Mouse (Mus musculus): ENCODE results near the gene Atf6.
A peak's percentile ranks its signal among the peaks of the same experiment; 100 is the strongest.

The Atf6 gene

DNA sequence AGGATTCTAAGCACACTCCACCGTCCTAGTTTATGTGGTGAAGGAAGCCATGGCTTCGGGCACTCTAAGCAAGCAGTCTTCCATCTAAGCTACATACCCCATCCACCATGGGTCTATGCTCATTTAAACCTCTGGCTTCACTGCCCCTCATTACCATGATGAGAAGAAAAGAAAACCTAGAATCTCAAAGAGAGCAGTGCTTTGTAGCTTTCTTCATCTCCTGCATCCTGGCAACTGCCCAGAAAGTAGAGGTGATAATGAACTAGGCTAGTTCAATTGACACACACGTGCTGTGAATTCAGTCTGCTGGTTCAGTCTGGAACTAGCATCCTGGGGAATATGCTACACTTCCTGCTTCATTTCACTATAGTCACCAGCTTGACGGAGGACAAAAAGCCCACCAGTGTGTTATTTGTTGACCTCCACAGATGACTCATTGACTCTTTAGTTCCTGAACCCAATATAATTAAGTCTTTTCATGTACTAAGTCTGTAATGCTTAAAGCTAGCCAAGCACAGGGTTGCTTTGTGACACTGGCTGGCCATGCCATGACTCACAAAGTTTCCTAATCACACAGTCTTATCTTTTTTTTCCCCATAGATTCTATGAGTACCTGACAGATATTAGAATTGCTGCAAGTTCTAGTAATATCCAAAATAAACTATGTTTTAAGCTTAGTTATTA, 162.5 kb downstream of the Atf6 start:
- DNase-seq (ENCODE audit: low spot score), result no peak

DNA sequence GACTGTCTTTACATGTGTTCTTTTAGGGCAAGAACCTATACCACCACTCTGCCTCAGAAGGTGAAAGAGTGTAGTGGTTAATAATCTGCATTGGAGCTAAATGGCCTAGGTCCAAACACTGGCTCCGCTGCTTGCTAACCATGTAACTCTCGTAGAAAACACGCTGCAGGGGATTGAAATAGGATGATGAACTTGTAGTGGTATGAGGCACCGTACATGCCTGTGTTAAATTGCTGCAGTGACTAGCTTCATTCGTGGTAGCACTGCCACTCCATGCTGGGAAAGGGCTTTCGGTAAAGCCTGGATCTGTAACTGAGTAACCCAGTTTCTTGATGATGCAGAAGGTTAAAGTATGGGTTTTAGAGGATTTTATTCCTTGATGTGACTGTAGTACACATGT, 163.5 kb downstream of the Atf6 start:
- DNase-seq (ENCODE audit: low spot score), result no peak

DNA sequence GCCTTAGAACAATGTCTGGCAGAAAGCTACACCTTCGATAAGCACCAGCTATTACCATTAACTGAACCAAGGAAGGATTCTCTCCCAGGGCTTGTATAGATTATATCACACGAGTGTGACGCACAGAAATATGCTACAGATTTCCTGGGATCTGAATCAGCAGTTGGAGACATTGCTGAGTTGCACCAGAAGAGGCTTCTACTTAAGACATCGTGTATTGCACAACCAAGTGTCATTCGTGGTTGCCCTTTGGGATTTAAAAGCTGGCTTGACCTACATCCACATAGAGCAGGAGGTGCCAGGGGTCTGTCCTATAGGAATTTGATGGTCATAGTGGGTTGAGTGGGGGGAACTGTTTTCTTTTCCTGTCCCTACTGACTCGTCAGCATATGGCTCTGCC, 164.6 kb downstream of the Atf6 start:
- DNase-seq (ENCODE audit: low spot score), result no peak

DNA sequence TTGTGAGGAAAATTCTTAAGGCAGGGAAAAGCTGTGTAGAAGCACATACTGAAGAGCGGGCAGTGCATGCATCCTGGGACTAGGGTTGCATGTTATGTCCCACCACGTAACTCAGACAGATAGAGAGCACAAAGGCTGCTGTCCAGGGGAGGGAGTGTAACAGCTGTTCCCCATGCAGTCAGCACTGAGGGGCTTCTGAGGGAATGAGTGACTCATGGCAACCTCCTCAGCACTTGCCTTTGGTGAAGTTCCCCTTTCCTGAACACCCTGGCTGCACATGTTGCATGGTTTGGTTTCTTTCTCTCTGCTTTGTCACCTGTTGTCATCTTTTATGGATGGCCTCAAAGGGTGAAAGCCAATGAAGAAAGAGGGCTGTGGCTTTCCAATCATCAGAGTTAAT, 165.3 kb downstream of the Atf6 start:
- no peak for DNase-seq (ENCODE audit: low spot score)

DNA sequence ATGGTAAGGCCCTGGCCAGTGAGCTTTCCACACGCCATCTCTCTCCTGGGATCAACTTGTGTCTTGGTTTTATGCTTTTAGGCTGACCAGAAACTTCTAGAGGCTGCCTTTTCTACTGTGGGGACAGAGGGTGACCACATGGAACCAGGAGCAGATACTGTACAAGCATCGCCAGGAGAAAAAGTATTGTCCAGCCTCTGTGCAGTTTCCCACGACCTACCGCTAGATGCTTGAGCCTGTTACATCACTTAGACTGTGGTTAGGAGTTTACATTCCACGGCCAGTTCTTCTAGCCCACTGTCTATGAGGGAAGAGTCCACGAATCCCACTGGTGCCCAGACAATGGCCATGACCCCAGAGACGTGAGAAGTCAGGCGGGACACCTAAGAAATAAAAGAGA, 166.0 kb downstream of the Atf6 start:
- no peak for DNase-seq (ENCODE audit: low spot score)

DNA sequence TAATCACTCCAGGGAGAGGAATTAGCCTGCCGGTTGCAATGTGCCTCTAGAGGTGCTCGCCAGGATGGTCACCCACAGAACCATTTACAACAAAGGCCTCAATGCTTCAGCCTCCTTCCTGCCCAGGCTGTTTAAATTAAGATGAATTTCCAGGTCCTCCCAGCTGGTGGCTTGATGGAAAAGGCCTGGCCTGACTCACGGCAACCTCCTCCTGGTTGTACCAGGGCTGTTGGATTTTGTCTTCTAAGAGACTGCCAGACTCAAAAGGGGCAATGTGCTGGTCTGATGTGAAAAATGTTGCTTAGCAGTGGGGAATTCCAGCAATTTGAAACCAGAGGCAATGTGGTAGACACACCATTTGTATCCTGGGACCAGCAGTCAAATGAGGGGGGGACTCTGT, 166.4 kb downstream of the Atf6 start:
- DNase-seq (ENCODE audit: low spot score), result no peak

DNA sequence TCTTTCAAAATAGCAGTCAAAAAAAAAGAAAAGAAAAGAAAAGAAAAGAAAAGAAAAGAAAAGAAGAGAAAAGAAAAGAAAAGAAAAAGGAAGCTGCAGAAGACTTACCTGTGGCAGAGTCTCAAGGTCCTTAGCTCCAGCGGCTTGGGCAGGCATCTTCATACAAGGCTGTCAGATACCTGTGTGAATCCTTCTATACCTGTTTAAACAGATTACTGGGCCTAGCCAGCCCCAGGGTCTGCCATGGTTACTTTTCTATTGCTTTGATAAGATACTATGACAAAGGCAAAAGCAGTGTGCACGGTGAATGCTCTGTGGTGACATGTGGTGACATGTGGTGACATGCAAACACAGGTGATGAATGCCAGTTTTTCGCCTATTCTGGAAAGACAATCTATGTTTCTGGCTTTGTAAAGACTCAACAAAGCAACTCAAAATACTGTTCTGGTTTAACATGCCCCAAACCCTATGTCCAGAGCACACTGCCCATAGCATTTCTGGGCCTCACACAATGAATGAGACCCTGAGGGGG, 167.0 kb downstream of the Atf6 start:
- no peak for DNase-seq (ENCODE audit: low spot score)

DNA sequence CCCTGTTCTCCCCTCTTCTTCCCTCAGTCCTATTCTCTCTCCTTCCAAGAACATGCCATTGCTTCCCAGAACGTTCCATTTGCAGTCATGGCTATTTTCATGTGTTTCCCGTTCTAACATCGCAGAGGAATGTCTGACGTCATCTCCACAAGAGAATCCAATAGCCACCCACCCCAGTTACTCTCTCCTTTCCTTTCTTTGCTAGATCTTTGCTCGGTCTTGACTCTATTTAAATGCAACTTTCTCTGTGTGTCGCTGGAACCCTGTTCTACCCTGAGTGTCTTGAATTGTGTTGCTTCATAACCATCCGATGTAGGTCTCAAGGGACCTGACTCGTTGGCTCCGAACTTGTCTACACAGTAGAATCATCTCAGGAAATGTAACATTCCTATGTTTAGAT, 168.0 kb downstream of the Atf6 start:
- DNase-seq (ENCODE audit: low spot score), result no peak

DNA sequence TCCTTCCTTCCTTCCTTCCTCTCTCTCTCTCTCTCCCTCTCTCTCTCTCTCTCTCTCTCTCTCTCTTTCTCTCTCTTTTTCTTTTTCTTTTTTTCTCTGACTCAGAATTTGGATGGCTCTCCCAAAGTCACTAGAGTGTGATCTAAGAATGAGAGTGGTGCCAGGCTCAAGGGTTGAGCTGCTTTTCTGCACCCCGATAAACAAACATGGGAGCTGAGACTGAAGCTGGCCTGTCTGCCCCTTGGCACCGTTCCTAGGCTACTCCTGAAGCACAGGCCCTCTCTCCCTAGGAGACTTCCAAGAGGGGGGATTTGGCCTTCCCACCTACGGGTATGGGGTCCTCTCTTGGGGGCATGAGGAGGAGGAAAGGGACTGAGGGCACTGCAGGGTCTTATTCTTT, 168.8 kb downstream of the Atf6 start:
- DNase-seq (ENCODE audit: low spot score), result no peak

DNA sequence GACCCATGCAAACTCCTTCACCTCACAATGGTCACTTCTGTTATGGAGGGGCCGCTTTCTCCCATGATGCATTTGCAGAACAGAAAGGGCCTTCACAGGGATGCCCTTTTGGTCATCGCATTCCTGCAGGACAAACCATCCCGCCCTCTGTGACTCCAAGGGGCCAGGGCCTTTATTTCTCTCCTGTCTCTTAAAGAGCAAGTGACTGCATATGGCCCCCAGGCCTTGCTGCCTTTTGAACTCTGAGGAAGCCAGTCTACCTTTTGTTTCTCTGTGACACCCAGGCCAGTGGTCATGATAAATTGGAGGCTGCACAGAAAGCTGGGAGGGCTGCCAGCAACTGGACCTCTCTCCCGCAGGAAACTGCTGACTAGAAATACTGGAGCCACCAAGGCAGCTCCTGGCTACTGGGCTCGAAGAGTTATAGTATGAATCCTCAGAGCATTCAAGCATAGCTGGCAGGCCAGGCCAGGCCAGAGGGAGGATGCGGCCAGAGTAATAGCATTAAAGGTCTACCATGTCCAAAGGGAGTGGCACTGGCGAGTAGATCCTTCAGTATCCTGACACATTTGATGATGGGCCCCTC, 169.7 kb downstream of the Atf6 start:
- DNase-seq (ENCODE audit: low spot score), result no peak

DNA sequence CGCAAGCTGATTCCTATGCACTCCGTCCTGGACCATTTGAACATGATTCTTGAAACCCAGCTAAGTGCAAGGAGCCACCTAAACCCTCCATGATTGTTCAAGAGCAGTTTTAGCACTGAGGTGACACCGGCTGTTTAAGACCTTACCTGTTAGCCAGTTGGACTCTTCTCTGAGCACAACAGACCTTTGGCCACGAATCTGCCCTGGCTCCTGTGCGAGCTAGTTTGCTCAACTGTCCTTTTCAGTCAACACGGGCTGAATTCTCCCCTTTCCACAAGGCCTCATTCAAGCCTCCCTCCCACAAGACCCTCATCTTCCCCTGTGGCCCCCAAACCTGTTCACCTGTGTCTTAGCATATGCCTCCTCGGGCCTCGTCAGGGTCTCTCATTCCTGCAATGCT, 170.6 kb downstream of the Atf6 start:
- DNase-seq (ENCODE audit: low spot score), result no peak

DNA sequence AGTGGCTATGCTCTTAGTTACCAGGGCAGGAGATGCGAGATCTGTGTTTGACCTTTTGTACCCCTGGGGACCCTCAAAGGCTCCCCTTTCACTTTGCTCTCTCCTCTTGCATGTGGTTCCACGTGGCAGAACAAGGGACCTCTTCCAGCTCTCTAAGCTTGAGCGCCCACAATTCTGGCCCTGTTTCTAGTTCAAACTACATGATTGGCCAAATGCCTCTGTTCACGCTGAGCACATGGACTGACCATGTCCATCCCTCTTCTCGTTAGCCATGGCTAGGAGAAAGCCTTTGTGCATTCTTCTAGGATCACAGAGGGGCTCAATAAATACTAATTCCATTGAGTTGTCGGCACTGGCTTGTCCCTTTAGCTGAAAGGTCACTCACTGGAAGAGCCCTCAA, 172.2 kb downstream of the Atf6 start:
- DNase-seq (ENCODE audit: low spot score), result no peak

DNA sequence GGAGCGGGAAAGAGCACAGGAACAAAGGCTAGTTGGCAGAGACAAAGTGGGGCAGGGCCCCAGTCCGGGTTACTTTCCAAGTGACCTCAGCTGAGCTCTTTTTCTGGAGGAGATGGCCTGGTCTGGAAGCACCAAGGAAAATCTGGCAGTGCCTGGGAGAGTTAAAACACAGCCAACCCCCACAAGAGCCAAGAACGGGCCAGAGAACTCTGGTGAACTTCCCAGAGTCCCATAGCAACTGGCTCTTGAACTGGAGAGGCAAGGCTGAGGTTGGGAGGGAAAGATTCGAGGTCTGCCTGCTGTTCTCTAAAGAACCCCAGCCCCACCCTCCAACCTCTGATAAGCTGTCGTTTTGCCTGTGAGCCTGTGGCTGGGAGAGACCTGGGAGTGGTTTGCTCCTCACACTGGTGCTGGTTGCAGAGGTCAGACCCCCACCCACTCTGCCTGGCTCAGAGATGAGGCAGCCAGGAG, 172.7 kb downstream of the Atf6 start:
- peak; percentile 8 for DNase-seq (ENCODE audit: low spot score)

DNA sequence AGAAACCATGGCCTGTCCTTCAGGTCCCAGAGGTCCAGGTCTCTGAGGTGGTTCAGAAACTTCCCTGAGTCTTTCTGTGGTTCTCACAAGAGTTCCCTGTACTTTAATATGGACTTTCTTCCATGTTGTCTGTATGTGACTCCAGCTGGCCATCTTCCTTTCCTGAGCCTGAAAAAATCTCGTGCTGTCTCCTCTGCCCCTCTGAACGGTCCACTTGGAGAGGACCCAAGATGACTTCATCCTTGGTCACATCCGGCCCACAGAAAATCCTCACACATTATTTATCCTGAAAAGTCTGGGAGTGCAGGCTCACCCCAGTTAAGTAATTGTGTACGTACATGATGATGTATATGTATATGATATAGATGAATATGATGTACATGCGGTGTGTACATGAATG, 176.3 kb downstream of the Atf6 start:
- no peak for DNase-seq (ENCODE audit: low spot score)

DNA sequence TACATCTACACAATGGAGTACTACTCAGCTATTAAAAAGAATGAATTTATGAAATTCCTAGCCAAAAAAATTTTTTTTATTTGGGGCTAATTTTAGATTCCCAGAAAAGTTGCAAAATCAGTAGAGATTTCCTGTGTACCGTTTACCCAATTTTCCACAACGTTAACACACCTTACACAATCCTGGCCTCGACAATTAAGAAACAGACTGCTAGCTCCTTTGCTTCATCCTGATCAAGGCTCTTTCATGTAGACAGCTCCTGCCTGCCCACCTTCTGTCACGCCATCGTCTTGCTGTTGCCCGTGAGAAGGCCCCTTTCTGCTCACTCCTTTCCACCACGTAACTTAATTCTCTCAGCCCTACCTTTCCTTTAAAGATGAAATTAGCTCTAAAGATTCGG, 177.8 kb downstream of the Atf6 start:
- DNase-seq (ENCODE audit: low spot score), result no peak

DNA sequence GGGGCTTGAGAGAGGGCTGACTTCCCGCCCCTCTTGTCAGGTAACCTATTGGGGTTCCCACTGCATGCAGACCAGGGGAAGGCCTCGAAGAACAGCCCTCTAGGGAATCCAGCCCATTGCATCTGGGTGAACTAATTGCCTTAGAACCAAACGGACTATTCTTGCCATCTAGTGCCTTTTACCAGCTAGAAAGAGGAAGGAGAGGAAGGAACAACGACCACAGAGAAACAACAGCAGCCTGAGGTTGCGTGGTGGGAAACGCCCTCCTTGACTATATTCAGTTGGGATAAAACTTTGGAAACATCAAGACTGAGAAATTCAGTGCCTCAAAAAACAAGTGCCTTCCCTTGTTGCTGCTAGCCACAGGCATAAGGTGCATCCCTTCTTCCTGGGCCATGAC, 183.7 kb downstream of the Atf6 start:
- DNase-seq (ENCODE audit: low spot score), result no peak

DNA sequence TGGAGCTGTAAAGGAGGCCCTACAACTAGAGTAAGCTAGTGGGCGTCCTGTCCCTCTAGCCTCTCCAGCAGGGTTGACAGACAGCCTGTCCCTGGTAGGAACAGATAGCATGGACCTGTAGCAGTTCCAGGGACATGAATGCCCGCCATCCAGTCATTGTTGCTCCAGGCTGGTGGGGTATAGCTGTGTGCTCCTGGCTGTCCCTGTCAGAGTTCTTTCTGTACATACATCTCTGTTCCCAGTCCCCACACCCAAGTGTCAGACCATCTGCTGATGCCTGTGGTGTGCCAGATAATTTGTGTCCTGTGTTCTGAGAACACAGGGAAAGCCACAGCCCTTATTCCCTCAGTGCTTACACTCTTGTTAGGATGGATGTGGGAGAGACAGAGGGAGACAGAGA, 187.9 kb downstream of the Atf6 start:
- no peak for DNase-seq (ENCODE audit: low spot score)

DNA sequence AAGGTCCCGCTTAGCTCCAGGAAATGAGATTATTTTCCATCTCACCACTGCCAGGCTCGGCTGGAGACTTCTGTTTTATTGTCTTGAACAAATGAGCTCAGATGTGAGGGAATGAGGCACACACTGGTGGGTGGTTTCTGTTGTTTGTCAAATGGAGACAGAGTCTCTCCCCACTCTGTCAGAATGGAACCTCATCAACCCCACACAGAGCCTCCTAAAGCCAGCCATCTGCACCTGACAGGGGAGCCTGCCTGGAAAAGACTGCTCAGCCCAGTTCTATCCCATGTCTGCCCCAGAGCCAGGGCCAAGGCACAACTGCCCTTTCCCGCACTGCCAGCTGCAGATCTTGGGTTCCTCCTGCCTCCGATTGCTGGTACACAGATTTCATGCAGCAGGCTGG, 188.7 kb downstream of the Atf6 start:
- no peak for DNase-seq (ENCODE audit: low spot score)

DNA sequence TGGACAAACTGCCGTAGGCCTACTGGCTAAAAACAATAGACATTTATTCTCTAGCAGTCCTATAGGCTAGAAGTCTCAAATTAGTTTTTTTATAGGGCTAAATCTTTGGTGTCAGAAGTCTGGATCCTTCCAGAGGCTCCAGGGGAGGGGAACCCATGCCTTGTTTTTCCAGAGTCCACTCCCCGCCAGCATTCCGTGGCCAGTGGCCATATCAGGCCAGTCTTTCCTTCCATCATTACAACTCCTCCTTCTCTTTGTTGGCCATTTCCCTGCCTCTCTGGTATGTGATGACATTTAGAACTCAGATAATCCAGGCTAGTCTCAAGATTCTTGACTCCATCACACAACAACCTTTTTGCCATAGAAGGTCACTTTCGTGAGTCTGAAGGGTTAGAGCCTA, 189.9 kb downstream of the Atf6 start:
- no peak for DNase-seq (ENCODE audit: low spot score)

DNA sequence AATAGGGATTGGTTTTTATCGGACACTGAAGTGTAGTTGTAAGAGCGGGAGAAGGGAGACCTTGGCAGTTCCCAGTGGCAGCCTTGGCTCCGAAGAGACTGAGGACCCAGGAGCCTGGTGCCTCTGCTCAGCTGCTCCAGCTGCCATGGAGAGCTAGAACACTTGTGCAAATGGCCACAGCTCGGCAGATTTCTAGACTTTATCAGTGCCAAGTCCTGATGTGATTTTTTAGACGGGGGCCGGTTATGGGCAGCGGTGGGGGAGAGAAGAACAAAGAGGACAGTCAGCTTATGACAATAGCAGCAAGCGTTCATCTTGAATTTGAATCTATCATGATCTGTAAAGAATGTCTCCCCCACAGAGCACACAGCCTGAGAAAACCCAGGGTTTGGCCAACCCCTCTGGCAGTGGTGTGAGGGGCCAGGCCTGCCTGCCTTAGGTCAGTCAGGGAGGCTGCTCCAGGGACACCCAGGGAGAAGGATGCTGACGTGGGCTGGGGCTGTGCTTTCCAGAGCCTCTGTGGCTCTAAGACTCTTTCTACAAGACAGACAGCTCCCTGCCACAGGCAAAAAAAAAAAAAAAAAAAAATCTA, 193.3 kb downstream of the Atf6 start:
- no peak for DNase-seq (ENCODE audit: low spot score)

DNA sequence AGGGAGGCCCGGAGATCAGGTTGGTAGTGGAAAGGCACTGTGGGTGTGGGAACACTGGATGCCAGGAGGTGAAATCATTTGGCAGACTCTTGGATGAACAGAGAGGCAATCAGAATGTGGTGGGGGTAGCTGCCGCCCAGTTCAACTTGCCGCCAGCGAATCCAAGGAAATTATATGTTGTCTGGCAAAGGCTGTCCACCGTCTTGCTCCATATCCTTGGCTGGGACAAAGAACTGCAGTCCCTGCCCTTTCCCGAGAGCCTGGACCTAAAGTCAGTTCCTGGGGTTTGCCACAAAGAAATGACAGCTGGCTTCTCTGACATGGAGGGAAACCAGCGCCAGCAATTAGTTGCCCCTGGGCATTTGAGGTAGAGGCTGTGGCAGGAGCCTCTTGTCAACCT, 202.4 kb downstream of the Atf6 start:
- DNase-seq (ENCODE audit: low spot score), result no peak

DNA sequence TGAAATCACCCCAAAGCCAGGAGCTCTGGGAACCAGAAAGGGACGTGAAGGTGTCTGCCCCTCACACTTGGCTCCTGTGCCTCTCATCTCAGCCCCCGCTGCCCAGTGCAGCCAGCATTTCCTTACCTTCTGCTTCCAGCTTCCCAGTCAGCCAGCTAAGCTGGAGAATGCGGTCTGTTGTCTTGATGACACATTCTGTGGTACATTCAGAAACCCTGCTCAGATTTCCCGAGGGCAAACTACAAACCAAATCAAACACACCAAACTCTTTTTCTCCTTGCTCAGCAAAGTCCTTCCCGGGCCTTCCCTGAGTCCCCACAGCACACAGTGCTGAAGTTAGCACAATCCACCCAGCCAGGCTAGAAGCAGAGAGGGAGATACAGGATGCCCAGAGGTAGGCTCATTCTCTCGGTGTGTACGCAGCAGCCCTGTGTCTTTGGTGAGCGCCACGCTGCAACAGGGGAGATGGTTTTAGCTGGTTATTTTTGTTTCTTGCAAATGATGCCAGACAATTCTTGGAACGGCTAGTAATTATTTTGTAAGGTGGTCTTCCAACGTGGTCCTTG, 202.9 kb downstream of the Atf6 start:
- DNase-seq (ENCODE audit: low spot score), result no peak

DNA sequence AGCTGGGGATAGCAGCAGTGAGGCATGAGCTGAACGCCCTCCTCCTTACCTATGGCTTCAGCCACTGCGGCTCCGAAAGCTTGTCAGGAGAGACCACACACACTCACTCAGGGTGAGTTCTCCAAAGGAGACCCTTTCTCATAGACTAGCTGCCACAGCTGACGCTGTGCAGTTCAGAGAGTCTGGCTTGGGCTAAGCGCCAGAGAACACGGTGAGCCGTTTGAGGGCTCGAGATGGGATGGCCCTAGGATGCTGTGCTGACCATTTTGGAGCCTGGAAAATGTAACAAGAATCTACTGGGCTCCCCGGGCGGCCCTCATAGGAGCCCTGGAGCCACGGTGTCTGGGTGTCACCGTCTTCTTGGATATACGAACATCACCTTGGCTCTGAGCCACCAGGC, 208.3 kb downstream of the Atf6 start:
- no peak for DNase-seq (ENCODE audit: low spot score)

Measured in ovary, adult 18-20 months (tissue).